Mouse (Mus musculus) monocyte, adult 5-6 weeks (primary cell): ENCODE measurements at regions not wholly inside any gene's neighbourhood (a gene's known extent, or its start where the extent isn't known, plus 50 kb on each side); places are given as distances from the start of the nearest gene placed in this dataset.
"Not testable (repeated sequence)": the region's sequence is repeated elsewhere in the genome, so short reads cannot be mapped to it uniquely, and the experiment has no call there.

Experiments used
- ATAC-seq: fragments of 153-309, 156-312 bp; replicated peaks from 2 replicates; pipeline ENCODE4 v1.8.0; 2017; ENCODE audit warnings: mild to moderate bottlenecking; ENCODE audit not compliant: low TSS enrichment, insufficient number of reproducible peaks, severe bottlenecking, poor library complexity, low FRiP score

- ATAC-seq, result no peak
Measured at GRCm38 (mm10) chr12:93812963-93813733, 1878.9 kb upstream of the Flrt2 start.

- ATAC-seq, result no peak
Measured at GRCm38 (mm10) chr12:93850944-93851520, 1841.0 kb upstream of the Flrt2 start.

DNA sequence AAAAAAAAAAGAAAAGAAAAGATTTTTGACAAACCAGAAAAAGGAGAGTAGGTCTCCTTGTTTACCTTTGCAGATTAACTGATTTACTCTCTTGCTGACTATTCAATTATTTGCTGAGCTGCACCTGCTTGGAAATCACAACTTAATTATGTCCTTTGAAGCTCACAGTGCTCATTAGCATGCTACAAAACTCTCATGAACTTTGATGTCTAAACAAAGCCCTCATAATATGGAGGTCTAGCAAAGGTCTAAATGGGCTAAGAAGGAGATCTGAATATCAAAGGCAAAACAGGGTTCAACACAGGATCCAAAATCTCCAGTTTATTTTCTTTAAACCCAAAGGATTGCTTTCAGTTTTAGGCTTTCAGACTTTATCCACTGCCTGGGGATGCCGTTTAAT lies 1840.4 kb upstream of the Flrt2 start:
- ATAC-seq, result no peak

- ATAC-seq, result no peak
Measured at GRCm38 (mm10) chr12:93885946-93886345, 1806.1 kb upstream of the Flrt2 start.

- ATAC-seq, result no peak
Measured at GRCm38 (mm10) chr12:93890109-93890508, 1801.9 kb upstream of the Flrt2 start.

- ATAC-seq, result peak; percentile 66
Measured at GRCm38 (mm10) chr12:93928541-93929238, 1763.3 kb upstream of the Flrt2 start.

DNA sequence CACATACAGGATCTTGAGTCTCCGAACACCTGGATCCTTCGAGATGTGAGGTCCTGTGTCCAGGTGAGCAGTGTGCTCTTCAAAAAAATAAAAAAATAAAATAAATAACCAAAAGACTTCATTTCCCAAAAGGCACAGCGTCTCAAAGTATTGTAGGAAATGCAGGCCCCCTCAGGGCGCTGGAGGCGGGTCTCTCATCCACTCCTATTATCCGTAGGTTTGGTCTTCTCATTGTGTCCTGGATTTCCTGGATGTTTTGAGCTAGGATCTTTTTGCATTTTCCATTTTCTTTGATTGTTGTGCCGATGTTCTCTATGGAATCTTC lies 1762.8 kb upstream of the Flrt2 start:
- ATAC-seq, result peak; percentile 77

DNA sequence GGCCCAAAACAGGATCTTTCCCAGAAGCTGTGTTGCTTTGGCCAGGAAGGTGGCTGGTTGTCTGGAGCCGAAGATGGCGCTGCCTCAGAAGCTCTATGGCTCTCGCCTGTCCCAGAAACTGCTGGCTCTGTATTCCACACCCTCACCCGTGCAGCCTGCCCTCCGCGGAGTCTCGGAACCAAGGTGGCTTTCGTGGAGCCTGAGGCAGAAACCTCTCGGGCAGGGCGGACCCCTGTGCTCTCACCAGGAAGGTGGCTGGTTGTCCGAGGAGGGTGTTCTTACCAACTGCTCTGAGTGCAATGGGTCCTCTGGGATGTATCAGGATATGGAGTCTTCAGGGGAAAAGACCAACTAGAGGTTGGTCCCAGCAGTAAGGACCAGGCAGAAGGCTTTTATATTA lies 1761.8 kb upstream of the Flrt2 start:
- not testable (repeated sequence) for ATAC-seq

GRCm38 (mm10) chr12:93960869-93961268 lies 1731.2 kb upstream of the Flrt2 start:
- no peak for ATAC-seq

DNA sequence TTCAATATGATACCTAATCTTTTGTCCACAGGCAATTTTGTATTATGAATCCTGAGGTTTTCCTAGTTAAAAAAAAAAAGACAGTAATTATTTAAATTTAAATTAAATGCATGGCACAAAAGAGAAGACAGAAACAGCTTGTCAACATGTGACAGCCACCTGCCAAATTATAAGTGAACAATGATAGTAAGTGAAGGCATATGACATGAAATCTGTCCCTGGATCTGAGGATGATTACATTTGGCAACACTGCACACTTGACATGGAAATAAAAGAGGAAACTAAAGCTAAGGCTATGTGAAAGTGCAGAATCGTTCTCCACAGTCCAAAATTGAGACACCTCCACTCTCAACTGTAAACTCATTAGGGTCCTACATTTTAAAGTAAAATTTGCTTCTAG lies 1710.7 kb upstream of the Flrt2 start:
- ATAC-seq, result no peak

DNA sequence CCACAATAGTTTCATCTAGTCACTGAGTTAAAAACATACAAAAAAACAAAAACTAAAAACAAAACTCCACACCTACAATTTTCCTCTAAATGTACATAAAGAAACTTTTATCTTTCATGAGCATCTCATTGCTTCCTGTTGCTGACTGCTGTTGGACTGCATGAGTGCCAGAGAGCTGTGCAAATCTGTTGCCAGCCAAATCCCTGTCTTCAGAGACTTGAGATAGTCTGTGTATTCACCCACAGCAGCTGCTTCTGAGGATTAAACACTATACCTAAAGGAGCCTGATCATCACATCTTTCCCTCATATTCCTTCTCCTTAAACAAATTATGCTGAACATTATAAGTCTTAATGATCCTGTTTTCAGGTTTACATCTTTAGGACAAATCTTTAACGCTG lies 1700.5 kb upstream of the Flrt2 start:
- ATAC-seq, result no peak

DNA sequence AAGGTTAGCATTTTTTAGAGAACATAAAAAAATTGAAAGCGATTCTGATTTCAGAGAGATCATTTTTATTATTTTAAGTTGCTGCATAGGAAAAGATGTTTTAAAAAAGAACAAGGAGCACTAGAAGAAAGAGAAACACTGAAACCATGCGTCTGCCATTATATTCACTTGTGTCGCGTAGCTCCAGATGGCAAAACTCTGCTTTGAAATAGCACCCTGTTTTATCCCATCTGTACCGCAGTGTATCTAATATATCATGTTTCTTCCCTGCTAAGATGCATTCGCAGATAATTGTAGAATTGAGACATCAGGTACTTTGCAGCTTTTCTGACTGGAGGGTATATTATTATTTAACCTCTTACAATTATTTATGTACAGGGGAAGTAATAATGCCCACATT lies 1698.2 kb upstream of the Flrt2 start:
- ATAC-seq, result no peak

DNA sequence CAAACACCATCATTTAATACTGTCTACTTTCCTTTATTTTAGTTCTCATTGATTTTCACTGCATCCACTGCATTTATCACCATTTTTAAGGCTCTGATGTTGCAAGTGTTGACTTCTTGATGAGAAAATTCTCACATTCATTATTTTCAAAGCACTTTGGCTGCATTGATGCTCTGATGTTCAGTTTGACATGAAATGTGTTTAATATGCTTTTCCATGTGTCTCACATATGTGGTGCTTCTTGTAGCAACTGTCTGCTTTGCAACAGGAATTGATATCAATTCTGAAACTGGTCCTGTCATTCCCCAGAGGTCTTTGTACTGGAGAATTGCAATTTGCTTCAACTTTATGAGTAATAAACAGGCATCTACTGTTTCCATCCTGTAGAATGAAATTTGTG lies 1676.1 kb upstream of the Flrt2 start:
- no peak for ATAC-seq

DNA sequence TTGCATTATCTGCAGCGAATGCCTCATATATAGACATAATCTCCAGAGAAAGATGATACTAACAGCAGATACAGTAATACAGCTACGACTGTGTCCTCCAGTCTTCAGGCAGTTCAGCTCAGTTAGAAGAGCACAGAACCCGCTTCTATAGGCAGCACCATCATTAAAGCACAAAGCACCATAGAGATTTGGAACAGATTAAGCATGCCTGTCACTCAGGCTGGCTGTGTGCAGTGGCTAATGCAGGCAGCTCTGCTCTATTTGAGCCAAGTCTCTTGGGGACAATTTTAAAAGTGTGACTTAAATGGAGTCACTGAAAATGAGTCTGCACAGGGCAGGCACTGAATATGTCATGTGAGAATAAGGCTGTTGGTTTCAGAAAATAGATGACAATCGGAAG lies 1660.7 kb upstream of the Flrt2 start:
- ATAC-seq, result no peak

- ATAC-seq, result no peak
Measured at GRCm38 (mm10) chr12:94047972-94048371, 1644.1 kb upstream of the Flrt2 start.

DNA sequence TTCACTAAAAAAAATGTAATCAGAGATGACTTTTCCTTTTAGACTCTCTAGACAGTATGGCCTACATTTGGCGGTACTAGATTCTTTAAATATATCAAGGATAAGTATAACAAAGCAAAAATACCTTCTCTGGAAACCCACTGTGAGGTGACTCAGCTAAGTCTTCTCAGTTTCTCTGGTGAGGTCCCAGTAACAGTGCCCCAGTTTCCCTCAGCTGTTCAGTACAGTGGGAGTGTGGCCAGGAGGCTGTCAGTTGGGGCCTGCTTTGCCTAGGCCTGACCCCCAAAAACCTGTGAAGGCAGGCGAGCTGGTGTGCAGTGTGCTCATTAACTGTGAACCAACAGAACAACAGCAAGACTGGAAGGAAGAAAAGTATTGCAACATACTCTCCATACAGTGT lies 1634.3 kb upstream of the Flrt2 start:
- ATAC-seq, result no peak

GRCm38 (mm10) chr12:94059641-94060040 lies 1632.4 kb upstream of the Flrt2 start:
- no peak for ATAC-seq

DNA sequence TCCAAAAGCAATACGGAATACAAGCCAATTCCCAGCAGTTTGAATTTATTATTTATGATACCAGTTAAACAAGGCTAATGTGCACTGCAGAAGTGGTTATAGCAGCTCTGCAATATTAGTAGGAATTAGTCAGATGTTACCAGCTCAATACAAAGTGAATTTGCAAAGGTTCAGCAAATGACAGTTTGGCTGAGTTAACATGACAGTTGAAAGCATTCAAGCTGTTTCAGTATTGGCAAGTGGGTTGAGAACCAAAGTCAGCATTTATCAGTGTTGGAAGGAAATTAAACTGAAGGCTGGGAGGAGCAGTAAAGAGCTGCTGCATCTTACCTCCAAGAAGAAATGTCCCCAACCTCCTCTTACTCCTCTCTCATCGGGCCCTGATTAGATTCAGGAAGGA lies 1631.7 kb upstream of the Flrt2 start:
- no peak for ATAC-seq

GRCm38 (mm10) chr12:94066444-94067152 lies 1625.4 kb upstream of the Flrt2 start:
- no peak for ATAC-seq
